Mouse (Mus musculus): ENCODE data around the gene Mgat4a.

GRCm38 (mm10) chr1:37479759-37480158, 61.1 kb downstream of the Mgat4a start:
- no peak for TF ChIP-seq CTCF (IDR thresholded peaks at IDR 0.05; ENCODE audit: low read depth, low read length)
- no peak for TF ChIP-seq POLR2A (IDR thresholded peaks at IDR 0.05; ENCODE audit: borderline replicate concordance, low read depth, low read length)

All from bone marrow macrophage, adult 2 months (primary cell).